Mouse (Mus musculus) frontal cortex, postnatal 36 days (tissue): ENCODE results near the gene Hbb-y.
A peak's percentile ranks its signal among the peaks of the same experiment; 100 is the strongest.
"Not testable (repeated sequence)": the region's sequence is repeated elsewhere in the genome, so short reads cannot be mapped to it uniquely, and the experiment has no call there.

Source experiments
- DNase-seq, 2 experiments: peaks; one replicate each; pipeline ENCODE4 v3.0.0; 2022; ENCODE audit warnings: low spot score in 2 of 2

The Hbb-y gene

GRCm38 (mm10) chr7:103853090-103853489 lies at the start of gene Hbb-y:
Hbb-y (minus strand) TSS chr7:103853216.
- no peak for DNase-seq

GRCm38 (mm10) chr7:103894385-103894784 lies 41.4 kb upstream of the Hbb-y start, which contains the start of gene Olfr64:
Olfr64 (minus strand) TSS chr7:103894485.
- DNase-seq: no peak

GRCm38 (mm10) chr7:103886152-103886551 lies 33.1 kb upstream of the Hbb-y start, which contains the start of gene Olfr66:
Olfr66 (minus strand) TSS chr7:103886252.
- DNase-seq: no peak

GRCm38 (mm10) chr7:103877093-103877492 lies 24.1 kb upstream of the Hbb-y start:
- DNase-seq: no peak

- DNase-seq: no peak
These were observed 21.4 kb upstream of the Hbb-y start for GRCm38 (mm10) chr7:103874451-103874850.

GRCm38 (mm10) chr7:103873064-103873463 lies 20.0 kb upstream of the Hbb-y start:
- DNase-seq: no peak

GRCm38 (mm10) chr7:103870667-103871066 lies 17.7 kb upstream of the Hbb-y start:
- DNase-seq: no peak

- DNase-seq: no peak
These were observed 12.7 kb upstream of the Hbb-y start for GRCm38 (mm10) chr7:103865716-103866115.

GRCm38 (mm10) chr7:103861531-103861930 lies 8.5 kb upstream of the Hbb-y start:
- DNase-seq: no peak

GRCm38 (mm10) chr7:103860855-103861254 lies 7.8 kb upstream of the Hbb-y start:
- DNase-seq: peak in 1 of 2 experiments; percentile 2

- no peak for DNase-seq
These were observed 6.1 kb upstream of the Hbb-y start for GRCm38 (mm10) chr7:103859076-103859475.

GRCm38 (mm10) chr7:103854669-103855068 lies 1.7 kb upstream of the Hbb-y start:
- DNase-seq: no peak

- DNase-seq: no peak
These were observed 8.3 kb downstream of the Hbb-y start for GRCm38 (mm10) chr7:103844525-103845325.

- no peak for DNase-seq
These were observed 10.0 kb downstream of the Hbb-y start, which contains the start of gene Hbb-bh1 for GRCm38 (mm10) chr7:103843034-103843433. Hbb-bh1 (minus strand) TSS chr7:103843164.

- DNase-seq: no peak
These were observed 12.7 kb downstream of the Hbb-y start, which contains the start of gene Hbb-bh2 for GRCm38 (mm10) chr7:103840268-103840667. Hbb-bh2 (minus strand) TSS chr7:103840520.

GRCm38 (mm10) chr7:103827808-103828207 lies 25.2 kb downstream of the Hbb-y start, which contains the start of gene Hbb-bs:
Hbb-bs (minus strand) TSS chr7:103828096.
- DNase-seq: no peak

- DNase-seq: not testable (repeated sequence)
These were observed 25.9 kb downstream of the Hbb-y start for GRCm38 (mm10) chr7:103827139-103827538.

GRCm38 (mm10) chr7:103826255-103826887 lies 26.6 kb downstream of the Hbb-y start:
- no peak for DNase-seq

- DNase-seq: no peak
These were observed 27.3 kb downstream of the Hbb-y start for GRCm38 (mm10) chr7:103825536-103826254.

GRCm38 (mm10) chr7:103824597-103824996 lies 28.4 kb downstream of the Hbb-y start:
- DNase-seq: no peak

GRCm38 (mm10) chr7:103815085-103815484 lies 37.9 kb downstream of the Hbb-y start:
- not testable (repeated sequence) for DNase-seq

GRCm38 (mm10) chr7:103813766-103814165 lies 39.2 kb downstream of the Hbb-y start, which contains the start of gene Hbb-bt:
Hbb-bt (minus strand) TSS chr7:103813996.
- no peak for DNase-seq
